Mouse (Mus musculus) C2C12 (cell line): ENCODE results near the gene Rab13.

Experiments
- CEBPB ChIP-seq: IDR thresholded peaks from one replicate; pipeline ENCODE4 v1.6.1; 2011; ENCODE audit warnings: low read depth, mild to moderate bottlenecking, control low read depth, moderate library complexity
- CTCF ChIP-seq: IDR thresholded peaks from one replicate; pipeline ENCODE4 v1.5.1; 2011; ENCODE audit not compliant: control insufficient read depth, insufficient read depth, insufficient read length
- FOSL1 ChIP-seq: IDR thresholded peaks from one replicate; pipeline ENCODE4 v1.8.0; 2011; ENCODE audit warnings: mild to moderate bottlenecking, low read length; ENCODE audit not compliant: poor library complexity, insufficient read depth, severe bottlenecking
- MAX ChIP-seq: IDR thresholded peaks from one replicate; pipeline ENCODE4 v1.6.1; 2011; ENCODE audit warnings: mild to moderate bottlenecking, control low read depth
- MYOD1 ChIP-seq: IDR thresholded peaks from one replicate; pipeline ENCODE4 v1.6.1; 2011; ENCODE audit warnings: low read depth; ENCODE audit not compliant: control insufficient read depth, insufficient read length
- USF1 ChIP-seq: IDR thresholded peaks from one replicate; pipeline ENCODE4 v1.6.1; 2011; ENCODE audit warnings: low read depth, mild to moderate bottlenecking, control low read depth, moderate library complexity

DNA sequence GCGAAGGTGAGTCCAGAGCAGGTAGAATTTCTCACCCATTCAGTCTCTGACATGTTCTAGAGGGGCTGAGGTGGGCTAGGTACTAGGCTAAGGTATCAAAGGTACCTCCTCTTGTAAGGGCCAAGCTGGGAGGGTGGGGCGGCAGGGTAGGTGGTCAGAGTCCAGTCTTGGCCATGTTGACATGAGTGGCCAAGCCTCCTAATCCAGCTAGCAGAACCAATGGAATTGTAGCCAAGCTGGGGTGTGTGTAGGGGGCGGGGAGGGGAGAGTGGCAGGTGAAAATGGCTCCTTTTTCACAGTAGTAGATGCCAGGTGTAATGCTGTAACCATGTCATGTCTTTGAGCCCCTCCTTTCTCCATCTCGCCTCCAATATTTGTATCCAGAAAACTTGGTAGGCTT lies 45.0 kb downstream of the Rab13 start:
- TF ChIP-seq CTCF (no peak), USF1 (no peak), FOSL1 (no peak), MAX (no peak), MYOD1 (no peak), CEBPB (no peak)
